Mouse (Mus musculus) activated CD4-positive, CD25-positive, alpha-beta regulatory T cell, adult 9 weeks (primary cell): ENCODE measurements around the gene Rnf223. TPM values are rescaled to one million over a fixed set of nuclear protein-coding genes. Genes with fewer than 3 reads are reported as not detected.

Experiments
- polyA plus RNA-seq: library from polyadenylated mRNA; unstranded; fragments of 100-300 nt; shearing (Covaris generic); gene quantifications from one replicate; pipeline ENCODE4 v1.2.1, GENCODE M21; 2017

Gene Rnf223
- polyA plus RNA-seq: 0.18 TPM

GRCm38 (mm10) chr4:156130436-156130835 is at the start of gene Rnf223:
TSS of gene Rnf223 (plus strand) at chr4:156130513.

GRCm38 (mm10) chr4:156109570-156110331 is 20.6 kb upstream of the Rnf223 start, which contains the start of gene 9430015G10Rik:
TSS of gene 9430015G10Rik (plus strand) at chr4:156109982.

Other genes with a start within 250 kb of the Rnf223 start
- gene Pusl1, start 238.7 kb upstream of the Rnf223 start, polyA plus RNA-seq: 32.6 TPM
- gene Acap3, start 238.7 kb upstream of the Rnf223 start, polyA plus RNA-seq: 7.8 TPM
- gene Ube2j2, start 186.7 kb upstream of the Rnf223 start, polyA plus RNA-seq: 15.3 TPM
- 24.3 TPM for gene C1qtnf12, start 168.2 kb upstream of the Rnf223 start, polyA plus RNA-seq
- gene B3galt6, start 137.9 kb upstream of the Rnf223 start, polyA plus RNA-seq: 1.3 TPM
- gene Sdf4, start 137.6 kb upstream of the Rnf223 start, polyA plus RNA-seq: 591 TPM
- 998 TPM for gene Tnfrsf4, start 116.7 kb upstream of the Rnf223 start, polyA plus RNA-seq
- 855 TPM for gene Tnfrsf18, start 104.3 kb upstream of the Rnf223 start, polyA plus RNA-seq
- gene Ttll10, start 71.1 kb upstream of the Rnf223 start, polyA plus RNA-seq: 0.20 TPM
- gene 9430015G10Rik, start 20.5 kb upstream of the Rnf223 start, polyA plus RNA-seq: 43.2 TPM
- 1.1 TPM for gene Agrn, start 67.0 kb downstream of the Rnf223 start, polyA plus RNA-seq
- 58.5 TPM for gene Isg15, start 70.3 kb downstream of the Rnf223 start, polyA plus RNA-seq
- 23.6 TPM for gene AW011738, start 72.8 kb downstream of the Rnf223 start, polyA plus RNA-seq
- 2.1 TPM for gene Perm1, start 85.4 kb downstream of the Rnf223 start, polyA plus RNA-seq
- gene Plekhn1, start 104.3 kb downstream of the Rnf223 start, polyA plus RNA-seq: 7.4 TPM
- 15.7 TPM for gene Noc2l, start 105.5 kb downstream of the Rnf223 start, polyA plus RNA-seq
- gene Samd11, start 125.1 kb downstream of the Rnf223 start, polyA plus RNA-seq: 5.2 TPM
- not detected for gene Vmn2r-ps159, start 200.6 kb downstream of the Rnf223 start, polyA plus RNA-seq